Mouse (Mus musculus): ENCODE data around the gene Chrna1. TPM values are rescaled to one million over a fixed set of nuclear protein-coding genes. Genes with fewer than 3 reads are reported as not detected.

Chrna1 gene
- polyA plus RNA-seq, 1 experiment = 0.66 TPM

- TF ChIP-seq CTCF (IDR thresholded peaks at IDR 0.05; ENCODE audit: insufficient read depth, low read length) (no peak), POLR2A (IDR thresholded peaks at IDR 0.05; ENCODE audit: borderline replicate concordance, extremely low read depth, low read depth, low read length) (no peak)
- DNase-seq = no peak
- H3K4me1 ChIP-seq (ENCODE audit: control insufficient read depth, insufficient read depth, low read length) = peaks cover 13% of the 10 kb centered on the region
- no peak overlapping the region for H3K4me3 ChIP-seq (replicated peaks; ENCODE audit: extremely low read depth, low read depth, low read length)
- WGBS = 61% methylated on average over 2 of the region's 2 CpGs
Measured at GRCm38 (mm10) chr2:73518311-73518710, 61.8 kb downstream of the Chrna1 start.

DNA sequence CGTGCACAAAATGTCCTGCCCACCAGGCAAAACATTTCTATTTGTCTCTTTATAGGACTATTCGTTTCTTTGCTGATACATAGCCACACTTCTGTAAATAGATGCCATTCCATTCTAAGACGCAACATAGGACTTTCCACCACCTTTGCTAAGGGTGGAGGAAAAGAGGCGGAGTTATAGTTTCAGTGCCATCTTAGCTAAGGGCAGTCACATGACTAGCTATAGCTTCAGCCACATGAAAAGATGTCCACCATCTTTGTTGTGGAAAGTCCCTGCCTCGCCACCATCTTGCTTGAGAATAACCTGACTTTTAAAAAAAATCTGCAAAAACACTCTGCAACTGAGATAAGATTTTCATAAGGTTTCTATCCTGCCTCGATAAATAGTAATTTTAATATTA lies 66.0 kb downstream of the Chrna1 start:
- TF ChIP-seq POLR2A (IDR thresholded peaks at IDR 0.05; ENCODE audit: borderline replicate concordance, extremely low read depth, low read depth, low read length) (no peak), CTCF (IDR thresholded peaks at IDR 0.05; ENCODE audit: insufficient read depth, low read length) (no peak)
- 90% methylated on average over 6 of the region's 6 CpGs for WGBS
- no peak for DNase-seq
- H3K4me3 ChIP-seq (replicated peaks; ENCODE audit: extremely low read depth, low read depth, low read length) = no peak overlapping the region
- peaks cover 27% of the 10 kb centered on the region for H3K4me1 ChIP-seq (ENCODE audit: control insufficient read depth, insufficient read depth, low read length)

Other genes starting within 250 kb of the Chrna1 start
- 16.4 and 20.8 TPM in 2 replicates for gene Gpr155, start 193.8 kb downstream of the Chrna1 start, polyA plus RNA-seq (2012; rRNA removed)
- gene Wipf1, start 50.6 kb downstream of the Chrna1 start, polyA plus RNA-seq (2012; rRNA removed) = 23.1 and 23.8 TPM in 2 replicates
- gene Chn1, start 195.0 kb upstream of the Chrna1 start, polyA plus RNA-seq (2012; rRNA removed) = 24.4 and 35.6 TPM in 2 replicates

Measured in lung, adult 2 months (tissue).